Mouse (Mus musculus): ENCODE measurements around the gene Kmt2d.

DNA sequence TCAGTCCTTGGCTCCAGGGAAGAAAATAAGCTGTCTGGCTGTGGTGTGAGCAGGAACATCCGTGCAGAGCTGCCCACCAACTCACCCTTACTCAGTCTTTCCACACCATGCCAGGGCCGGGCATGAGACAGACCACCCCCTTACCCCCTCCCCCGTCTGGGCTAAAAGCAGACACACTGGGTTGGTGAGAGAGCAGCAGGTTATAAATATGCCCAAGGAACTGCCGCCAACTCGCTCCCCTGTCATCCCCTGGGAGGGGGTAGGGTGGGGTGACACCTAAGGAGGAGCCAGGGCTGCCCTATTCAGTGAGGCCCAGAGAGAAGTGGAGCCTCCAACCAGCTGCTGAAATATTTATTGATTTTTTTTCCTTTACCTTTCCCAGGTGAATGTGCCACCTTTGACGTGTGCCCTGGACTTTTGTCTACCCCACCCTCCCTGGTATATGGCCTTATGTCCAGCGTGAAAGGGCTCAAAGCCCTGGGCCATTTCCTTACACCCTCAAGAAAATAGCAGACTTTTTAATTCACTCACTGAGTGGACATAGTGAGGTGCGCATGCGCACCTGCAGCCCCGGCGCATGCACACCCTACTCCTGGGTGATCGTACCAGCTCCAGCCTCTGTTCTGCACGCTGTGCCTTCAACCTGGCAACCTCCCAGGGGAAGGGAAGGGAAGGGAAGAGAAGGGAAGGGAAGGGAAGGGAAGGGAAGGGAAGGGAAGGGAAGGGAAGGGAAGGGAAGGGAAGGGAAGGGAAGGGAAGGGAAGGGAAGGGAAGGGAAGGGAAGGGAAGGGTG lies 74.0 kb downstream of the Kmt2d start:
- TF ChIP-seq CTCF (IDR thresholded peaks at IDR 0.05; ENCODE audit: low read depth) (no peak), EP300 (IDR thresholded peaks at IDR 0.05; ENCODE audit: low read depth) (no peak)
